Mouse (Mus musculus): ENCODE results near the gene Umodl1.

Gene Umodl1

GRCm38 (mm10) chr17:31002613-31003012, 48.2 kb downstream of the Umodl1 start:
- DNase-seq: no peak

DNA sequence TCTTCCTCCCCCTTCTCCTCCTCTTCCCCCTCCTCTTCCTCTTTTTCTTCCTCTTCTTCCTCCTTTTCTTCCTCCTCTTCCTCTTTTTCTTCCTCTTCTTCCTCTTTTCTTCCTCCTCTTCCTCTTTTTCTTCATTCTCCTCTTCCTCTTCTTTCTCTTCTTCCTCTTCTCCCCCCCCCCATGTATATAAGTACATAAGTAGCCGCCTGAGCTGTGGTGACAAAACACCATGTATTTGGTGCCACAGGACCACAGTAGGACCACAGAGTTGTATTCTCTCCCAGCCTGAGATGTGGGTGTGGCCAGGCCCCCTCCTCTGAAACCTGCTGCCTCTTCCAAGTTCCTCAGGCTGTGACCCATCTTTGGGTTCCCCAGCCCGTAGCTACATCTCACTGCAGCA, 50.8 kb downstream of the Umodl1 start:
- DNase-seq: no peak

DNA sequence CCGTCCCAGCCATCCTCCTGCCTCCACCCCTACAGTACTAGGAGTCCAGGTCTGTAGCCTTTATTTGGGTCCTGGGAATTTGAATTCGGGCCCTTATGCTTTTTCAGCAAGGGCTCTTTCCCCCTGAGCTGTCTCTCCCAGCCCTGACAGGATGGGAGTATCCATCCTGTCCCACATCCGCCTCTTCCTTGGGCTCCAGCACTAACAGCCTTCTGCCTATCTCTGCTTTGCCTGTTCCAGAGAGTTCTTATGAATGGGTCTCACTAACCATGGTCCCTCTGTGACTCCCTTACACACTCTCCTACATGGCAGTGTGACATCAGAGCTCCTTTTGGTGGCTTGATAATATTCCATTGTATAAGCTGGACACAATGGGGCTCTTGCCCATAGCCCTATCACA, 52.9 kb downstream of the Umodl1 start:
- DNase-seq: no peak

DNA sequence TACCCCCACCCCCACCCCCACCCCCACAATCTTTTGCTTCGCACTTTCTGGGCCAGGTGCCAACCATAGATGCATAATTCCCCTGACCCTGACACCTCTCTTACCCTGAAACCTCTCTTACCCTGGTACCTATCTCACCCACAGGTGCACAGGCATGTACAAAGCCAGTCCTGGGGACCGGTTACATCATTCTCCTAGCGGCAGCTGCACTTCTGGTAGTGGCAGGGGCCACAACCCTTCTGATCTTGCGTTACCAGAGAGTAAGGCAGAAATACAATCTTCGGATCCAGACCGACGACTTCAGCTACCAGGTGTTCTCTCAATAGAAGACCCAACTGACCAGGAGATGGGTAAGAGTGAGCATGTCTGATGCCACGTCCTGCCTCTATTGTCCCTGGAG, 54.0 kb downstream of the Umodl1 start:
- DNase-seq: peak; percentile 48

GRCm38 (mm10) chr17:31011551-31012394, 57.3 kb downstream of the Umodl1 start:
- peak; percentile 73 for DNase-seq

- DNase-seq: peak; percentile 74
Measured at GRCm38 (mm10) chr17:31018267-31018666, 63.8 kb downstream of the Umodl1 start.

- DNase-seq: peak; percentile 79
Measured at GRCm38 (mm10) chr17:31019505-31019904, 65.1 kb downstream of the Umodl1 start.

DNA sequence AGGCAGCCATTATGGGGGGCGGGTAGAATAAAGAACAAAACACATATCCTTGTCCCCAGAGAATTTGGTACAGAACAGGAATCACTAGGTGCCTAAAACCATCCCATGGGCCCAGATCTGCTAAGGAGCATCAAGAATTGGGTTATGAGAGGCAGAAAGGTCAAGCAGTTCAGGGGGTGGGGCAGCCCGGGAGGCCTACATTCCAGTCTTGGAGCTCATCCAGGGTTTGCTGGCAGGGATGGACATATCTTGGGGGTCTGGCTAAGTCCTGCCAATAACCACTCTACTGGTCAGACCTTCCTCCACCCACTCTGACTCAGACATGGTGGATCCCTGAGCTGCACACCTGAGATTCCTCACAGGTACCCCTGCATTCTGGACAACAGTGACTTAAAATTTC, 65.6 kb downstream of the Umodl1 start:
- no peak for DNase-seq

- DNase-seq: no peak
Measured at GRCm38 (mm10) chr17:31021276-31021675, 66.8 kb downstream of the Umodl1 start.

DNA sequence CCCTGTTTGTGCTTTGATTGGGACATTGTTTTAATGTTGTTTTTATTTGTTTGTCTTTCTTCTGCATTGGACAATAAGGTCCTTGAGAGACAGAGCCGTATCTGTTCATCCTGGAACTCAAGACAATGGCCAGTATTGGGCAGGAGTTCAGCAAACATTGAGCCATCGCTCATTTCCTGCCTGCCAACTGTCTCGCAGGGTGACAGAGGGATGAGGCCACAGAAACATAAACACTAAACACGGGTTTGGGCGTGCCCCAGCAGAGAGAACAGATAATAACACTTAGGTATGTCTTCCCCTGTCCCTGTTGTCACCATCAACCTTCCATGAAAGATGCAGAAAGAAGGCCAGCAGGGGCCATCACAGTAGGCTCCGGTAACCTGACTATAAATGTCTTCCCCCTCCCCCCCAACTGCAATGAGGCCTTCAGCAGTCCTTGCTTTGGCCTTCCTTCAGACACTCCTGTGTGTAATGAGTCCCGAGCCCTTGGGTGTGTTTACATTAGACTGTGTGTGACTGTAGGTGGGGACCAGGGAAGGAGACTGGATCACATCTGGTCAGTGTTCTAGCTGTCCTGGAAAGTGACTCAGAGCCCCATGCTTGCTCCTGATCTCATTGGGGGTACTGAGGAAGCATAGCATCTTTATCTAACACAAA, 69.8 kb downstream of the Umodl1 start:
- DNase-seq: no peak

DNA sequence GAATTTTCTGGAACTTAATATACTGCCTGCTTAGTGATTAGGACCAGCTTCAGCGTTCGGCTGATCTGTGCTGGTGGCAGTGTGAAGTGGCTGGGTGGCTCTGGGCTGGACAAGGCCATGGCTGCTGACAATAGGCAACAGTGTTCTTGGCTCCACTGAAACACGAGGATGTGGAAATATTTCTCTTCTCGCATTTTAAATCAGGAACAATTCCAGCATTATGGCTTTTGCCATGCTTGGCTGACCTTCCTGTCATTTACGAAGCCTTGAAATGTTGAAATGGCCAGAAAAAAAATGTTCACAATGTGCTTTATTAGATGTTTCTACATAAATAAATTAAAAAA, 70.3 kb downstream of the Umodl1 start:
- no peak for DNase-seq

GRCm38 (mm10) chr17:31026986-31027385, 72.5 kb downstream of the Umodl1 start:
- DNase-seq: no peak

GRCm38 (mm10) chr17:31027723-31028122, 73.3 kb downstream of the Umodl1 start:
- no peak for DNase-seq

DNA sequence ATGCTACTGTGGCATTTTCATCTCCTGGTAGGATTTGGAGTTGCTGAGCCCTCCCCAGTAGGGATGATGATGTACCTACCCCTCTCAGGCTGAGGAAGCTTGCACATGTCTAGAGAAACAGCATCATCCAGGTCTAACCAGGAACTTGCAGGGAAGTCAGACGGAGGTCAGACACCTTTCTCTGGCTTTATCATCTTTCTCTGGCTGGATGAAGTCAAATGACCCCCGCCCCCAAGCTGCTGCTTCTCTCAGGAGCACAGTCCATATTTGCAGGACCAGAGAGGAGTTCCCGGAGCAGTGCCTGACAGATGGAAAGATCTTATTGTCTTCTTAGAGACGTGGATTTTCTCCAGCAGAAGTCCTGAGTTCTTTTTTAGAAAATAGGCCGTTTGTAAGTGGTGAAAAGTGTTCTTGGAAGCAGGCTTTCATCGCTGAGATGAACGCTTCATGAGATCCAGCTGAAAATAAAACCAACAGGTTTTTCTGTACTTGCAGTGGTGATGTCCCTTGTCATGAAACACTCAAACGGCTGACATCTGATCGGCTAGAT, 74.5 kb downstream of the Umodl1 start:
- DNase-seq: no peak

GRCm38 (mm10) chr17:31029407-31029806, 75.0 kb downstream of the Umodl1 start:
- no peak for DNase-seq

DNA sequence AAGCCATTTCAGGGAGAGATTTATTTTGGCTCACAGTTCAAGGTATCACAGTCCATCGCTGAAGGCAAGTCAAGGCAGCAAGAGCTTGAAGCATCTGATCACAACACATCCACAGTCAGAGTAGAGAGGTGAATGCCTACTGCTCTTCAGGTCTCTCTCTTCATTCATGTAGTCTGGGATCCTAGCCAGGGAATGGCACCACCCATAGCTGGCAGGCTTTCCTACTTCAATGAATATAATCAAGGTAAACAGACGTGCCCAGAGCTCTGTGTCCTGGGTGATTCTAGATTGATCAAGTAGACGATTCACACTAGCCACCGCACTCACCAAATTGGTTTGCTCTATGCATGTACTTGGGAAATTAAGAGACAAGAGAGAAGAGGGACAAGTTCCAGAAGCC, 77.9 kb downstream of the Umodl1 start:
- DNase-seq: no peak

GRCm38 (mm10) chr17:31033251-31033650, 78.8 kb downstream of the Umodl1 start:
- peak; percentile 44 for DNase-seq

GRCm38 (mm10) chr17:31034165-31034564, 79.7 kb downstream of the Umodl1 start:
- peak; percentile 61 for DNase-seq

GRCm38 (mm10) chr17:31034674-31035356, 80.4 kb downstream of the Umodl1 start:
- DNase-seq: no peak

DNA sequence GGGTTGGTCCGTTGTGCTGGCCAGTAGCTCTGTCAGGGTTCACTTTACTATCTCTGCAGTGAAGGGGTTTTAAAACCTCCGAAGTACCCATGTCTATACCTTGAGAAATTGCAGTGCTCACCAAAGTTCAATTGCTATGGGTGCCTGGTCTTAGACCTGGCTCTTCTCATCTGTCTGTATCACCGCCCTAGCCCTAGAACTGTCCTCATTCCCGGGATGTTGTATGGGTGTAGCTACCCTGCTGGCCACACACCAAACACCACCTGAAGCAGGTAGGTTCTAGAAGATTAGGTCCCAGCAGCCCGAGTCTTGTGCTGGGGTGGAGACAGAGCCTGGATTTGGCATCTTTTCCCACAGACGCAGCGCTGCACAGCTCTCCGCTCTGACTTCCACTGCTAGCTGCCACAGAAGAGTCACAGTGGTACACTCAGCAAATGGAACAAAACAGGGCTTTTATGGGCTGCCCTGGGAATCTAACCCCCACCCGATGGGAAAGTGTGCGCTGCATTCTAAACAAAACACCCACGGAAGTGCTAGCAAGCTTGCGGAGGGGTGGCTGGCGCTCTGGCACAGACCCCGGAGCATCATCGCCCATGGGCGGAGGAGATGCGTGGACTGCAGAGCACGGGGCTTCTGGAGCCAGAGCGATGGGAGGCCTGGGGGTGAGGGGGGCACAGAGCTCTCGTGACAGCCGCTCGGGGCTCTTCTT, 81.9 kb downstream of the Umodl1 start:
- no peak for DNase-seq

GRCm38 (mm10) chr17:31037331-31037730, 82.9 kb downstream of the Umodl1 start:
- DNase-seq: no peak

GRCm38 (mm10) chr17:31038381-31038780, 83.9 kb downstream of the Umodl1 start:
- no peak for DNase-seq

GRCm38 (mm10) chr17:31039626-31040025, 85.2 kb downstream of the Umodl1 start:
- peak; percentile 38 for DNase-seq
